Mouse (Mus musculus): Measurements from ENCODE around the gene Irak1bp1. TPM values are rescaled to one million over a fixed set of nuclear protein-coding genes. Genes with fewer than 3 reads are reported as not detected.

Gene Irak1bp1
- polyA plus RNA-seq (2012), result 1.7 and 4.3 TPM in 2 replicates

GRCm38 (mm10) chr9:82829007-82829689 lies at the start of gene Irak1bp1:
Irak1bp1 (plus strand) TSS chr9:82829540.

Other genes with a start within 250 kb of the Irak1bp1 start
- 4.2 and 6.5 TPM in 2 replicates for gene Phip, start 146.0 kb downstream of the Irak1bp1 start, polyA plus RNA-seq (2012)